Mouse (Mus musculus) CH12.LX (cell line): ENCODE data around the gene 5730522E02Rik.

ENCODE experiments used
- CTCF ChIP-seq, 2 experiments: IDR thresholded peaks in 1 of 2; conservative IDR thresholded peaks in 1 of 2; 2 replicates each; pipeline ENCODE4 v1.5.1; 2011 to 2012; ENCODE audit warnings: low read depth in 2 of 2, low read length in 2 of 2, improper control_type of control experiment in 1 of 2, inconsistent platforms in 1 of 2, mild to moderate bottlenecking in 1 of 2, moderate library complexity in 1 of 2
- MAFK ChIP-seq: IDR thresholded peaks from 2 replicates; pipeline ENCODE4 v1.6.1; 2011; ENCODE audit warnings: low read length, improper control_type of control experiment; ENCODE audit not compliant: insufficient replicate concordance
- MXI1 ChIP-seq: IDR thresholded peaks from 2 replicates; pipeline ENCODE4 v1.6.1; 2011; ENCODE audit warnings: mild to moderate bottlenecking, low read depth, low read length, improper control_type of control experiment
- PAX5 ChIP-seq: IDR thresholded peaks from 2 replicates; pipeline ENCODE4 v1.6.1; 2012; ENCODE audit warnings: low read length, inconsistent platforms, mixed read lengths
- POLR2A ChIP-seq: IDR thresholded peaks from 2 replicates; pipeline ENCODE4 v1.6.1; 2011; ENCODE audit warnings: low read depth, mild to moderate bottlenecking, improper control_type of control experiment, low read length
- SMC3 ChIP-seq: IDR thresholded peaks from 2 replicates; pipeline ENCODE4 v1.6.1; 2011; ENCODE audit warnings: low read depth, low read length, improper control_type of control experiment

- TF ChIP-seq CTCF (conservative IDR thresholded peaks at IDR 0.05 in 1 of 2, IDR thresholded peaks at IDR 0.05 in 1 of 2; ENCODE audit: low read depth in 2 of 2, low read length in 2 of 2) (no peak), SMC3 (no peak), MXI1 (no peak), PAX5 (no peak), MAFK (no peak), POLR2A (no peak)
These were observed 636.5 kb downstream of the 5730522E02Rik start for GRCm38 (mm10) chr11:25574129-25574465.
